ENCODE assay signal across 8 mouse cellular contexts in the genomic region with DNA sequence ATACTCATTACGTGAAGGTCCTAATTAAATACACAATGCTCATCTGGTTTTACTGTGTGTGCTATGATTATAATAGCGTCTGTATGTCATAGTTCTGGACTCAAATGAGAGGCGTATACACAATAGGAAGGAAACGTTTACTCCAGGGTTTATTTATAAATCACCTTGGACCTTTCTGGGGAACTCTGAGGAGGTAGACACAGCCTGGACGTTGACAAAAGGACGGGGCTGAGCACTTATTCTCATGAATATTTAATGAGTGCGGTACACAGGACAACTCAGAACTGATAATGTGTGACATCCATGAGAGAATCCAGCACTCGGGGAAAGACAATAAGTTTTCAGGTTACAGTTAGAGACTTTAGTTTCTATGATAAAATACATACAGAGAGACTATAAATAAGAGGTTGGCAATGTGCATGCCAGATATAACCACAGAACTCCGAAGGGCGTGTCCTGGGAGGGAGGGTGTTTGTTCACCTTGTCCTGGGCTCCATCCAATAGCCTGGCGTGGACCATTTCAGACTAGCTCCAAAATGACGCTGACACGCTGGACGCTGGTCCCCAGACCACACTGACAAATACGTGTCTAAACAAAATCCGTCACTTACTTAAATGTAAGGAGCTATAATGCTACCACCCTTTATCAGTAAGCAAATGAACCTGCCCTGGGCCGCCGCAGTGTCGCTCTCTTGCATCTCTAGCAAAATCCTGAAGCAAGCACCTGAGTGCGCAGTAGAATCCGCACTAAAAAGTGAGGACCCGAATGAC. TPM values are rescaled to one million over a fixed set of nuclear protein-coding genes. Genes with fewer than 3 reads are reported as not detected.
DNase-seq lines count a peak whose midpoint lies in the region; ATAC-seq and TF ChIP-seq lines count a peak whose summit lies in the region.

No protein-coding gene starts in this region.

- TF ChIP-seq POLR2A in olfactory bulb, adult 2 months (IDR thresholded peaks at IDR 0.05; ENCODE audit: insufficient read depth, low read depth, low read length) = no peak

- 8% methylated on average over 22 of the region's 22 CpGs for WGBS in heart, postnatal 0 days
- 9% methylated on average over 22 of the region's 22 CpGs for WGBS in liver, postnatal 0 days (ENCODE audit: insufficient replicate concordance)
- 4% methylated on average over 22 of the region's 22 CpGs for WGBS in olfactory bulb, adult 2 months

- peak overlapping the region; percentile 58 for H3K27ac ChIP-seq in left cerebral cortex, adult 2 months
- H3K27ac ChIP-seq in heart, postnatal 0 days (ENCODE audit: low read depth) = peak overlapping the region; percentile 83
- H3K27ac ChIP-seq in liver, postnatal 0 days (ENCODE audit: low read depth) = peak overlapping the region; percentile 44; the same call in 1 of the 2 replicates
- 0 out of 2 replicates have a peak overlapping the region, but pooled peaks have one; percentile 24 for H3K27ac ChIP-seq in olfactory bulb, adult 2 months (ENCODE audit: insufficient read depth, low read depth, low read length)

- H3K4me2 ChIP-seq in heart, postnatal 0 days (ENCODE audit: low read depth, low read length) = peak overlapping the region; percentile 71
- peak overlapping the region; percentile 85 for H3K4me2 ChIP-seq in liver, postnatal 0 days (ENCODE audit: low read depth, low read length)

- TF ChIP-seq CTCF in left cerebral cortex, adult 2 months (IDR thresholded peaks at IDR 0.05) = no peak
- no peak for TF ChIP-seq CTCF in heart, postnatal 0 days (IDR thresholded peaks at IDR 0.05; ENCODE audit: low read depth)
- TF ChIP-seq CTCF in liver, postnatal 0 days (IDR thresholded peaks at IDR 0.05; ENCODE audit: low read depth) = no peak
- no peak for TF ChIP-seq CTCF in olfactory bulb, adult 2 months (IDR thresholded peaks at IDR 0.05; ENCODE audit: insufficient read depth, low read depth, low read length)

- TF ChIP-seq EP300 in heart, postnatal 0 days (IDR thresholded peaks at IDR 0.05; ENCODE audit: low read depth) = no peak
- TF ChIP-seq EP300 in liver, postnatal 0 days (IDR thresholded peaks at IDR 0.05; ENCODE audit: low read depth) = no peak

- intact Hi-C loops in left cerebral cortex, adult 2 months (cut with DNase I) = loop anchor here (1.0 kb wide), 1 partner anchor 44 kb away; a partner anchor contains a TSS
- intact Hi-C loops in left cerebral cortex, postnatal 14 days (cut with DNase I) = no loop called here

- peak overlapping the region; percentile 51 for H3K9ac ChIP-seq in heart, postnatal 0 days (replicated peaks; ENCODE audit: low read depth, low read length)
- H3K9ac ChIP-seq in liver, postnatal 0 days (replicated peaks) = peak overlapping the region; percentile 64

- H3K27me3 ChIP-seq in heart, postnatal 0 days (ENCODE audit: control insufficient read depth, insufficient read depth, low read length) = no peaks in the 10 kb centered on the region
- H3K27me3 ChIP-seq in liver, postnatal 0 days (ENCODE audit: insufficient read depth, low read length) = no peaks in the 10 kb centered on the region

- H3K4me3 ChIP-seq in left cerebral cortex, adult 2 months = peak overlapping the region; percentile 78
- H3K4me3 ChIP-seq in heart, postnatal 0 days (ENCODE audit: low read depth, low read length) = peak overlapping the region; percentile 56
- peak overlapping the region; percentile 58 for H3K4me3 ChIP-seq in liver, postnatal 0 days (ENCODE audit: low read depth, low read length)
- peak overlapping the region; percentile 84 for H3K4me3 ChIP-seq in olfactory bulb, adult 2 months (ENCODE audit: insufficient read depth, low read depth, low read length)

- no peak for DNase-seq in left cerebral cortex, adult 2 months (ENCODE audit: extremely low spot score in 1 of 2, low spot score in 2 of 2)
- no peak for DNase-seq in left cerebral cortex, postnatal 14 days (ENCODE audit: low spot score in 2 of 2)
- peak; percentile 53 for DNase-seq in embryo, embryonic 10.5 days (ENCODE audit: low spot score)
- DNase-seq in heart, postnatal 0 days (ENCODE audit: low spot score) = peak; percentile 11
- DNase-seq in liver, postnatal 0 days = no peak
- DNase-seq in urinary bladder, postnatal 25 days (ENCODE audit: low spot score) = no peak
- no peak for DNase-seq in right cerebral cortex, postnatal 36 days (ENCODE audit: low spot score in 2 of 2)

- H3K36me3 ChIP-seq in heart, postnatal 0 days (replicated peaks; ENCODE audit: control insufficient read depth, insufficient read depth, low read length) = no peaks in the 10 kb centered on the region
- H3K36me3 ChIP-seq in liver, postnatal 0 days (replicated peaks; ENCODE audit: insufficient read depth, low read length) = no peaks in the 10 kb centered on the region

- peak; percentile 66 for ATAC-seq in heart, postnatal 0 days (ENCODE audit: insufficient read depth, low read depth)
- ATAC-seq in liver, postnatal 0 days = peak; percentile 68

- H3K9me3 ChIP-seq in heart, postnatal 0 days (replicated peaks; ENCODE audit: control insufficient read depth, low read length) = no peaks in the 10 kb centered on the region
- H3K9me3 ChIP-seq in liver, postnatal 0 days (ENCODE audit: low read length) = no peaks in the 10 kb centered on the region

- no peaks in the 10 kb centered on the region for H3K4me1 ChIP-seq in heart, postnatal 0 days (ENCODE audit: control insufficient read depth, insufficient read depth)
- peaks cover 10% of the 10 kb centered on the region for H3K4me1 ChIP-seq in liver, postnatal 0 days (ENCODE audit: insufficient read depth)
- H3K4me1 ChIP-seq in olfactory bulb, adult 2 months (ENCODE audit: control insufficient read depth, insufficient read depth, low read length) = no peaks in the 10 kb centered on the region

RNA-seq across cellular contexts. Expression of a gene that starts 36.6 kb away (rescaled TPM):
- 1 to 10 TPM in 1 of 2 experiments, under 1 TPM in 1; 0.59 to 1.8 TPM for total RNA-seq in left cerebral cortex, adult 2 months (2021)
- total RNA-seq in left cerebral cortex, postnatal 14 days (2021) = 1 to 10 TPM; 1.2 to 1.5 TPM
- total RNA-seq in heart, postnatal 0 days (2014; rRNA removed; ENCODE audit: low replicate concordance) = 3.1 and 58.5 TPM in 2 replicates
- polyA plus RNA-seq in heart, postnatal 0 days (2015; fragmentation: Nextera tagmentation; extraction: Ambion mirVana) = 4.0 and 6.2 TPM in 2 replicates
- polyA plus RNA-seq in liver, postnatal 0 days (2015; fragmentation: Nextera tagmentation; extraction: Ambion mirVana) = 1.0 and 1.8 TPM in 2 replicates
- polyA plus RNA-seq in olfactory bulb, adult 2 months (2012; ENCODE audit: insufficient read depth, insufficient read length, low replicate concordance, missing spikeins) = not detected in 2 replicates

RNA-seq across cellular contexts. Expression of a gene that starts 43.9 kb away (rescaled TPM):
- total RNA-seq in left cerebral cortex, adult 2 months (2021) = 1 to 10 TPM; 8.3 to 9.1 TPM
- 1 to 10 TPM; 6.8 to 8.0 TPM for total RNA-seq in left cerebral cortex, postnatal 14 days (2021)
- 15.8 and 17.3 TPM in 2 replicates for total RNA-seq in heart, postnatal 0 days (2014; rRNA removed; ENCODE audit: low replicate concordance)
- polyA plus RNA-seq in heart, postnatal 0 days (2015; fragmentation: Nextera tagmentation; extraction: Ambion mirVana) = 25.2 and 28.4 TPM in 2 replicates
- 15.5 and 16.0 TPM in 2 replicates for polyA plus RNA-seq in liver, postnatal 0 days (2015; fragmentation: Nextera tagmentation; extraction: Ambion mirVana)
- polyA plus RNA-seq in olfactory bulb, adult 2 months (2012; ENCODE audit: insufficient read depth, insufficient read length, low replicate concordance, missing spikeins) = not detected in 2 replicates

RNA-seq across cellular contexts. Expression of a gene that starts 48.3 kb away (rescaled TPM):
- total RNA-seq in left cerebral cortex, adult 2 months (2021) = 10 to 100 TPM; 28.9 to 32.6 TPM
- 10 to 100 TPM; 34.2 to 36.7 TPM for total RNA-seq in left cerebral cortex, postnatal 14 days (2021)
- 37.7 and 70.0 TPM in 2 replicates for total RNA-seq in heart, postnatal 0 days (2014; rRNA removed; ENCODE audit: low replicate concordance)
- polyA plus RNA-seq in heart, postnatal 0 days (2015; fragmentation: Nextera tagmentation; extraction: Ambion mirVana) = 38.0 and 41.6 TPM in 2 replicates
- polyA plus RNA-seq in liver, postnatal 0 days (2015; fragmentation: Nextera tagmentation; extraction: Ambion mirVana) = 12.3 and 13.4 TPM in 2 replicates
- not detected in 2 replicates for polyA plus RNA-seq in olfactory bulb, adult 2 months (2012; ENCODE audit: insufficient read depth, insufficient read length, low replicate concordance, missing spikeins)

Comparison
In these comparisons a context has a peak if more than half of its experiments do, and no peak if none do; other contexts are left out.
1. DNase-seq: peak in embryo, embryonic 10.5 days (single experiment) and heart, postnatal 0 days (single experiment); none in left cerebral cortex, adult 2 months (0 of 2), left cerebral cortex, postnatal 14 days (0 of 2), liver, postnatal 0 days (single experiment), urinary bladder, postnatal 25 days (single experiment) and right cerebral cortex, postnatal 36 days (0 of 2).
2. H3K27ac ChIP-seq: peak in every context shown above with its lines; median percentile 83 in heart, postnatal 0 days; 58 in left cerebral cortex, adult 2 months; 44 in liver, postnatal 0 days; 24 in olfactory bulb, adult 2 months.
3. Peak in every context shown above with its lines, with median percentiles within 50 percentile points of each other: H3K4me3 ChIP-seq.